Mouse (Mus musculus): Measurements from ENCODE around the gene Tmem39a.

- no peak for TF ChIP-seq CTCF (IDR thresholded peaks at IDR 0.05; ENCODE audit: low read depth)
- TF ChIP-seq EP300 (IDR thresholded peaks at IDR 0.05; ENCODE audit: low read depth), result no peak
These were observed 48.0 kb downstream of the Tmem39a start for GRCm38 (mm10) chr16:38606509-38606908.
